Mouse (Mus musculus) liver, embryonic 12.5 days (tissue): ENCODE data around the gene Tmem9b. TPM values are rescaled to one million over a fixed set of nuclear protein-coding genes. Genes with fewer than 3 reads are reported as not detected.

Experiments
- ATAC-seq: fragments of 200-750 bp; cut with Nextera tagmentation; 2 replicates; pipeline ENCODE4 v1.8.0; 2017; ENCODE audit warnings: moderate number of reproducible peaks, mild to moderate bottlenecking, moderate library complexity
- H3K27ac ChIP-seq: fragments of 300-500 bp; sonication (generic); 2 replicates; pipeline ENCODE4 v1.5.1; 2016; ENCODE audit warnings: mild to moderate bottlenecking
- H3K27me3 ChIP-seq: fragments of 300-500 bp; sonication (generic); replicated peaks from 2 replicates; pipeline ENCODE4 v1.6.1; 2016; ENCODE audit warnings: mild to moderate bottlenecking, moderate library complexity
- H3K36me3 ChIP-seq: fragments of 300-500 bp; sonication (generic); 2 replicates; pipeline ENCODE4 v1.6.1; 2016; ENCODE audit warnings: mild to moderate bottlenecking, moderate library complexity
- H3K4me1 ChIP-seq: fragments of 300-500 bp; sonication (generic); 2 replicates; pipeline ENCODE4 v1.6.1; 2016
- H3K4me2 ChIP-seq: fragments of 300-500 bp; sonication (generic); 2 replicates; pipeline ENCODE4 v1.6.1; 2016; ENCODE audit warnings: mild to moderate bottlenecking, moderate library complexity
- H3K4me3 ChIP-seq: fragments of 300-500 bp; sonication (generic); 2 replicates; pipeline ENCODE4 v1.5.1; 2016; ENCODE audit warnings: mild to moderate bottlenecking, moderate library complexity
- H3K9ac ChIP-seq: fragments of 300-500 bp; sonication (generic); 2 replicates; pipeline ENCODE4 v1.6.1; 2016; ENCODE audit warnings: mild to moderate bottlenecking, moderate library complexity
- H3K9me3 ChIP-seq: fragments of 300-500 bp; sonication (generic); replicated peaks from 2 replicates; pipeline ENCODE4 v1.6.1; 2016; ENCODE audit warnings: mild to moderate bottlenecking, moderate library complexity
- WGBS: fragments of 180-500 bp; shearing (Covaris S2); methylation state at CpG from one replicate; pipeline ENCODE4 v1.1.7; 2016; ENCODE audit not compliant: insufficient replicate concordance; 5-methylcytosine and 5-hydroxymethylcytosine counted together
- polyA plus RNA-seq: library from polyadenylated mRNA; unstranded; fragments of >200 nt; fragmentation: Nextera tagmentation; extraction: Ambion mirVana; gene quantifications from 2 replicates; pipeline ENCODE4 v1.2.1, GENCODE M21; 2016

The Tmem9b gene
- polyA plus RNA-seq = 38.8 and 39.6 TPM in 2 replicates

GRCm38 (mm10) chr7:109752008-109752925 is at the start of gene Tmem9b:
TSS of gene Tmem9b (minus strand) at chr7:109752875.
- Histone ChIP-seq H3K36me3 (peaks cover 5% of the 10 kb centered on the region), H3K9me3 (no peaks in the 10 kb centered on the region), H3K4me1 (peaks cover 33% of the 10 kb centered on the region), H3K9ac (peak within 1 kb of the TSS; percentile 93), H3K27me3 (no peaks in the 10 kb centered on the region), H3K27ac (peak within 1 kb of the TSS; percentile 91), H3K4me3 (peak within 1 kb of the TSS; percentile 95), H3K4me2 (peak within 1 kb of the TSS; percentile 94)
- WGBS = under 1% methylated on average over 72 of the region's 74 CpGs
- ATAC-seq = peak; percentile 90

- Histone ChIP-seq H3K27me3 (peaks cover 20% of the 10 kb centered on the region; the same call in 1 of the 2 replicates), H3K9ac (no peak overlapping the region), H3K4me1 (no peaks in the 10 kb centered on the region), H3K27ac (no peak overlapping the region), H3K36me3 (no peaks in the 10 kb centered on the region), H3K9me3 (no peaks in the 10 kb centered on the region), H3K4me3 (no peak overlapping the region), H3K4me2 (no peak overlapping the region)
- ATAC-seq = no peak
- WGBS = 48% methylated on average over 4 of the region's 4 CpGs
Observed at GRCm38 (mm10) chr7:109800626-109801025, 48.0 kb upstream of the Tmem9b start.

GRCm38 (mm10) chr7:109799168-109799567 is 46.5 kb upstream of the Tmem9b start:
- Histone ChIP-seq H3K27me3 (peaks cover 16% of the 10 kb centered on the region; the same call in 1 of the 2 replicates), H3K9ac (no peak overlapping the region), H3K4me2 (no peak overlapping the region), H3K27ac (no peak overlapping the region), H3K9me3 (no peaks in the 10 kb centered on the region), H3K36me3 (no peaks in the 10 kb centered on the region), H3K4me1 (no peaks in the 10 kb centered on the region), H3K4me3 (no peak overlapping the region)
- ATAC-seq = no peak
- 79% methylated on average over 11 of the region's 11 CpGs for WGBS

GRCm38 (mm10) chr7:109795564-109795963 is 42.9 kb upstream of the Tmem9b start:
- ATAC-seq = no peak
- Histone ChIP-seq H3K4me1 (no peaks in the 10 kb centered on the region), H3K27ac (no peak overlapping the region), H3K9me3 (no peaks in the 10 kb centered on the region), H3K36me3 (no peaks in the 10 kb centered on the region), H3K9ac (no peak overlapping the region), H3K4me2 (no peak overlapping the region), H3K27me3 (peaks cover under 1% of the 10 kb centered on the region; the same call in 1 of the 2 replicates), H3K4me3 (no peak overlapping the region)
- WGBS = 39% methylated on average over 5 of the region's 5 CpGs

GRCm38 (mm10) chr7:109794556-109794955 is 41.9 kb upstream of the Tmem9b start:
- 0 out of 2 replicates have a peak, but pooled peaks cover 4% of the 10 kb centered on the region for H3K4me1 ChIP-seq
- no peaks in the 10 kb centered on the region for H3K36me3 ChIP-seq
- no peak overlapping the region for H3K4me3 ChIP-seq
- H3K4me2 ChIP-seq = no peak overlapping the region
- H3K9ac ChIP-seq = no peak overlapping the region
- no peaks in the 10 kb centered on the region for H3K27me3 ChIP-seq
- no peak for ATAC-seq
- WGBS = 74% methylated on average over 2 of the region's 2 CpGs
- no peak overlapping the region for H3K27ac ChIP-seq
- H3K9me3 ChIP-seq = no peaks in the 10 kb centered on the region

DNA sequence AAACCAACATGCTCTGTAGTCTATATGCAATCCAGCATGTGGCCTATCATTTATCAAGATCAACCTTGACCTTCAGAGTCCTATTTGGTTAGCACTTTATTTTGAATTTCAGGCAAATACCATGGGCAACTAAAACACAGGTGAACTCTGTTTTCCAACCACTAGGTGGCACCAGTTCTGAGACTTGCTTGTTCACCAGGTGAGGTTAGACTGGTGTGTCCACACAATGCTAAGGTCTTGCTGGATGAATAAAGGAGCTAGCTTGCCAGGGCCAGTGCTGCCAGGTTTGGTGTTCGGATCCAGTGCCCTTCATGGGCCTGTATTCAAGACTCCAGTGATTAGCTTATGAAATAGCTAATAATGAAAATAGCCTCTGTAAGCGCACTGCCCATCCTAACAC is 40.1 kb upstream of the Tmem9b start:
- H3K4me2 ChIP-seq = no peak overlapping the region
- H3K9me3 ChIP-seq = no peaks in the 10 kb centered on the region
- no peak overlapping the region for H3K9ac ChIP-seq
- ATAC-seq = no peak
- 53% methylated on average over 2 of the region's 2 CpGs for WGBS
- no peak overlapping the region for H3K27ac ChIP-seq
- 0 out of 2 replicates have a peak, but pooled peaks cover 7% of the 10 kb centered on the region for H3K4me1 ChIP-seq
- no peak overlapping the region for H3K4me3 ChIP-seq
- no peaks in the 10 kb centered on the region for H3K27me3 ChIP-seq
- no peaks in the 10 kb centered on the region for H3K36me3 ChIP-seq

DNA sequence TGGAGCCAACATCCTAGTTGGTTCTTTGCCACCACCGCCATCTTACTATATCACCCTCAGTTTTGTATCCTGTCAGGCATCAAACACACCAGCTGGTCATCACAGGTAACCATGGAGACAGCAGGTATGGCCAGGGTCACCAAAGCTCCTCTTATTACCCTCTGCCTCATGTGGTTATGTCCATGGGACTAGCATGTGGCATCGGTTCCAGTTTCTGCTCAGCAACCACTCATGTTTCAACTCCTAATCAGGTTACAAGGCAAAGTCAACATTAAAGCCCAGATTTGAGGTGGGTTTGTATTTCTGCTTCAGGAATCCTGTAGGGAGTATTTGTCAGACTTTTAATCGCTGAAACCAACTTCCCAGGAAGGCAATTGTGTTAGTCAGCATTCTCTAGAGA is 38.1 kb upstream of the Tmem9b start:
- Histone ChIP-seq H3K9me3 (no peaks in the 10 kb centered on the region), H3K9ac (no peak overlapping the region), H3K36me3 (no peaks in the 10 kb centered on the region), H3K4me2 (no peak overlapping the region), H3K4me1 (0 out of 2 replicates have a peak, but pooled peaks cover 9% of the 10 kb centered on the region), H3K4me3 (no peak overlapping the region), H3K27ac (no peak overlapping the region), H3K27me3 (no peaks in the 10 kb centered on the region)
- no peak for ATAC-seq
- WGBS = 69% methylated on average over 3 of the region's 3 CpGs

GRCm38 (mm10) chr7:109787860-109788259 is 35.2 kb upstream of the Tmem9b start:
- WGBS = 21% methylated on average over 2 of the region's 2 CpGs
- H3K27ac ChIP-seq = no peak overlapping the region
- H3K27me3 ChIP-seq = peaks cover 16% of the 10 kb centered on the region
- H3K36me3 ChIP-seq = no peaks in the 10 kb centered on the region
- H3K9me3 ChIP-seq = no peaks in the 10 kb centered on the region
- 0 out of 2 replicates have a peak, but pooled peaks cover 9% of the 10 kb centered on the region for H3K4me1 ChIP-seq
- ATAC-seq = 0 out of 2 replicates have a peak, but pooled peaks have one; percentile 37
- no peak overlapping the region for H3K4me3 ChIP-seq
- H3K4me2 ChIP-seq = no peak overlapping the region
- no peak overlapping the region for H3K9ac ChIP-seq

GRCm38 (mm10) chr7:109783281-109783680 is 30.6 kb upstream of the Tmem9b start:
- ATAC-seq = no peak
- Histone ChIP-seq H3K4me1 (peaks cover 23% of the 10 kb centered on the region), H3K27me3 (peaks cover 58% of the 10 kb centered on the region), H3K9ac (no peak overlapping the region), H3K4me2 (no peak overlapping the region), H3K4me3 (no peak overlapping the region), H3K9me3 (no peaks in the 10 kb centered on the region), H3K36me3 (no peaks in the 10 kb centered on the region), H3K27ac (no peak overlapping the region)
- WGBS = 57% methylated on average over 7 of the region's 7 CpGs

- Histone ChIP-seq H3K9ac (peak within 1 kb of the TSS; percentile 63), H3K9me3 (no peaks in the 10 kb centered on the region), H3K4me2 (peak within 1 kb of the TSS; percentile 96), H3K4me1 (peaks cover 18% of the 10 kb centered on the region), H3K36me3 (no peaks in the 10 kb centered on the region), H3K27me3 (peaks cover 68% of the 10 kb centered on the region), H3K27ac (peak within 1 kb of the TSS; percentile 48; the same call in 1 of the 2 replicates), H3K4me3 (peak within 1 kb of the TSS; percentile 59)
- 4% methylated on average over 52 of the region's 52 CpGs for WGBS
- ATAC-seq = peak; percentile 85
Observed at GRCm38 (mm10) chr7:109781470-109782203, 29.0 kb upstream of the Tmem9b start, which contains the start of gene Nrip3. TSS of gene Nrip3 (minus strand) at chr7:109782025.

GRCm38 (mm10) chr7:109781087-109781469 is 28.4 kb upstream of the Tmem9b start:
- Histone ChIP-seq H3K36me3 (no peaks in the 10 kb centered on the region), H3K27me3 (peaks cover 68% of the 10 kb centered on the region), H3K4me1 (peaks cover 18% of the 10 kb centered on the region), H3K9me3 (no peaks in the 10 kb centered on the region), H3K4me2 (peak overlapping the region; percentile 96), H3K4me3 (peak overlapping the region; percentile 59), H3K27ac (peak overlapping the region; percentile 48; the same call in 1 of the 2 replicates), H3K9ac (peak overlapping the region; percentile 63)
- WGBS = under 1% methylated on average over 24 of the region's 24 CpGs
- peak; percentile 82 for ATAC-seq

DNA sequence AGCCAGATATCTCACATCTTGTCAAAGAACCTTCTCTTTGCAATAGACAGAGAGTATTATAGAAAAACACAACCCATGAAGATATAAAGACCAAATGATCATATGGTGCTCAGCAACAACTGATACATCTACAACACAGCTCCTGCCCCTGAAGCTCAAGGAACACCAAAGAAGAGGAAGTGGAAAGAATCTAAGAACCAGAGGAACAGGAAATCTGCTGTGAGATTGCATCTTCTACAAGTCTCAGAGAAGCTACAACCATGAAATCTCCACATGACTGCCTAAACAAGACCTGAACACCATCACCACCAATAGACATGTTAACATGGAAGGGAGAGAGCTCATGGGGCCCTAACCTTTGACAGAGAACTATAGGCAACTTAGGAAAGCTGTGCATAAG is 19.6 kb upstream of the Tmem9b start:
- H3K27ac ChIP-seq = no peak overlapping the region
- H3K4me1 ChIP-seq = peaks cover 23% of the 10 kb centered on the region
- H3K4me2 ChIP-seq = no peak overlapping the region
- H3K27me3 ChIP-seq = peaks cover under 1% of the 10 kb centered on the region; the same call in 1 of the 2 replicates
- no peaks in the 10 kb centered on the region for H3K36me3 ChIP-seq
- H3K9ac ChIP-seq = no peak overlapping the region
- H3K9me3 ChIP-seq = no peaks in the 10 kb centered on the region
- ATAC-seq = no peak
- H3K4me3 ChIP-seq = no peak overlapping the region
